Mouse (Mus musculus) stomach, postnatal 0 days (tissue): ENCODE results near the gene Psmd4.

ENCODE experiments used
- CTCF ChIP-seq: IDR thresholded peaks from 2 replicates; pipeline ENCODE4 v1.5.1; 2016; ENCODE audit warnings: antibody characterized with exemption, low read depth, mild to moderate bottlenecking, moderate library complexity
- EP300 ChIP-seq: optimal IDR thresholded peaks from 2 replicates; pipeline ENCODE3; 2016; ENCODE audit warnings: antibody characterized with exemption

GRCm38 (mm10) chr3:95054481-95055260 is 12.3 kb upstream of the Psmd4 start:
- TF ChIP-seq EP300, result no peak
- no peak for TF ChIP-seq CTCF
